Mouse (Mus musculus): Measurements from ENCODE around the gene Ophn1.

DNA sequence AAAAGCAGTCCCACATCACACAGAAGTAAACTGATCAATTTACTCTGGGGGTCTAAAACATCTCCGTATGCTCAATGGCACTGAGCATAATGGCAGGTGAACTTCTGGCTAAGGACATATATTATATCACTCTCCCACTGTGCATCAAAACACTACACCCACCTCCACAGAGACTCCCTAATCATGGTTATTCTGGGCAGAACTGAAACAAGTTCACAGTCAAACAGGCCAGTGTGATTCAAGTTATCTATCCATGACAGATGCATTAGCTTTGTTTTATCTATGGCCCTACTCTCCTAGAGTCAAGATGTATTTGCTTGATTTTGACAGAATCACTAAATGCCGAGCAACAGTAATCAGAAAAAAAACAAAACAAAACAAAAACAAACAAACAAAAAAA is 8.8 kb downstream of the Ophn1 start:
- no peak for TF ChIP-seq POLR2A (IDR thresholded peaks at IDR 0.05; ENCODE audit: low read depth, low read length)
- no peak for TF ChIP-seq CTCF (conservative IDR thresholded peaks at IDR 0.05; ENCODE audit: insufficient read depth, insufficient read length, low read depth, low read length)
